Mouse (Mus musculus): ENCODE results near the gene Olfr1170.

The Olfr1170 gene

GRCm38 (mm10) chr2:88228234-88228633 is at the start of gene Olfr1170:
TSS of gene Olfr1170 (minus strand) at chr2:88228334.
- no peak for DNase-seq (ENCODE audit: low spot score in 2 of 2)

- DNase-seq (ENCODE audit: low spot score in 2 of 2) = no peak
Observed at GRCm38 (mm10) chr2:88220784-88221183, 7.3 kb downstream of the Olfr1170 start.

- DNase-seq (ENCODE audit: low spot score in 2 of 2) = no peak
Observed at GRCm38 (mm10) chr2:88181580-88181979, 46.6 kb downstream of the Olfr1170 start, which contains the start of gene Olfr1168. TSS of gene Olfr1168 (plus strand) at chr2:88181880.
